Mouse (Mus musculus): ENCODE results near the gene Abhd17b.

DNA sequence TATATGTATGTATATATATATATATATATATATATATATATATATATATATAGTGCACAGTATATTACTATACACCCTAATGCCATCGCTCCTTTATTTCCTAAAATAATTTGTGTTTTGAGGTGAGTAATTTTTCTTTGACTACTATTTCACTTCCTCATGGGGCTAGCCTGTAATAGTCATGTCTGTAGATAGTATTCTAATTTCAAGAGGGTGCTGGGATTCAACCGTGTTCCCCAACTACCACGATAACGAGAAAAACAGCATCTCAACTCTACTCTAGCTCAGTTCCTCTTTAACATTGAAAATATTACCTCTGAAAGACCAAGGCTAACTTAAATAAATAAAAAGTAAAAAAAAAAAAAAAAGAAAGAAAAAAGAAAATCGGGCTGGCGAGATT, 75.4 kb downstream of the Abhd17b start:
- TF ChIP-seq POLR2A (IDR thresholded peaks at IDR 0.05; ENCODE audit: low read depth, low read length) (no peak), CTCF (IDR thresholded peaks at IDR 0.05; ENCODE audit: extremely low read depth, insufficient read depth, insufficient read length, insufficient replicate concordance) (no peak)
